Mouse (Mus musculus) NIH3T3 (cell line): Measurements from ENCODE around the gene Cacna1i.
A peak's percentile ranks its signal among the peaks of the same experiment; 100 is the strongest.

ENCODE experiments used
- DNase-seq: peaks from one replicate; pipeline ENCODE4 v3.0.0-alpha.2; 2012; ENCODE audit warnings: low read depth

Cacna1i gene

GRCm38 (mm10) chr15:80327743-80328540, 40.9 kb downstream of the Cacna1i start:
- DNase-seq: peak; percentile 64

DNA sequence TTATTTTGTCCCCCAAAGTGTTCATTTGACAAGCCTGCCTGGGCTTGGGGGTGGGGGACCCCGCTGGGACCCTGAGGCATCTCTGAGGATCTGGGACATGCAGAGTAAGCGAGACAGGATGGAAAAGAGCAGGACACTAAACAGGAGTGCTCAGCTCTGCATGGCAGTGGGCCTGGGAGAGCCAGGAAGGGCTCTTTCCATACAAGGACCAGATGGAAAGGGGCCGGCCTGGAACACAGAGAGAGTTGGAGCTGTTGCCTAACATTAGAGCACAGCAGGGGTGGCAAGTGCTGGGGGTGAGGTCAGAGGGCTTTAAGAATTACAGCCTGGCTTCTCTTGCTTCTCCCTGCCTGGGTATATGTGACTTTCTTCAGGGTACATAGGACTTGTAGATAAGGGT, 43.2 kb downstream of the Cacna1i start:
- no peak for DNase-seq

DNA sequence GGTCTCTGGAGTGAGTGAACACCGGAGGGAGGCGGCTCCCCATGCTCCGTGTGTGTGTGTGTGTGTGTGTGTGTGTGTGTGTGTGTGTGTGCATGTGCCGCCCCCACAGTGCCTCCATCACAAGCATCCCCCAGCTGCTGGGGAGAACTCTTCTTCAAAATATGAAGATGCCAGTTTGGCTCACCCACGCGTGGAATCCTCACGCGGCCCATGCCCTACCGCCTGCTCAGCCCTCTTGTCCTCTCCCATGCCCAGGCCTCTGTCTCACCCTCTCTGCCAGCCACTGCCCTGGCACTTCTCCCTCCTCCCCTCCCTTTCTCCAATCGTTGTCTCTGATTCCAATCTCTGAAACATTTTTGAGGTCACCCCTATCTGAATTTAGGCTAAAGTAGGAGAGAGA, 47.7 kb downstream of the Cacna1i start:
- DNase-seq: no peak

- no peak for DNase-seq
Observed at GRCm38 (mm10) chr15:80335196-80335595, 48.2 kb downstream of the Cacna1i start.

DNA sequence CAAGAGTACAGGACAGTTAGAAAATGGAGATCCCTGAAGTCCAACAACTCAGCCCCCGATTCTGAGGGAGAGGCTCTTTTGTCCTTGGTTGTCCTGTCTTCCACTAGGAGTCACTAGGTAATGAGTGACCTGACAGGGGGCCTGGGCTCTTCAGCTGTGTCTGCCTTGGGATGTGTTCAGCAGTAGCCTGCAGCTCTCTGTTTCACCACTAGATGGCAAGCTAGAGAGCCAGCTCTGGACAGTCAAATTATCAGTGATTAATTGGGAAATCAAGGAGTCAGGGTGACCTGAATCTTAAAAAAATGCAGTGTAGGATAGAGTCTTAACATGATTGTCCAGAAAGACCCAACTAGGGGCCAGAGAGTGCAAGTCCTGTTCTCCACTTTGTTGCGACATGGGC, 53.3 kb downstream of the Cacna1i start:
- DNase-seq: peak; percentile 59

- DNase-seq: peak; percentile 30
Observed at GRCm38 (mm10) chr15:80342394-80342793, 55.4 kb downstream of the Cacna1i start.

DNA sequence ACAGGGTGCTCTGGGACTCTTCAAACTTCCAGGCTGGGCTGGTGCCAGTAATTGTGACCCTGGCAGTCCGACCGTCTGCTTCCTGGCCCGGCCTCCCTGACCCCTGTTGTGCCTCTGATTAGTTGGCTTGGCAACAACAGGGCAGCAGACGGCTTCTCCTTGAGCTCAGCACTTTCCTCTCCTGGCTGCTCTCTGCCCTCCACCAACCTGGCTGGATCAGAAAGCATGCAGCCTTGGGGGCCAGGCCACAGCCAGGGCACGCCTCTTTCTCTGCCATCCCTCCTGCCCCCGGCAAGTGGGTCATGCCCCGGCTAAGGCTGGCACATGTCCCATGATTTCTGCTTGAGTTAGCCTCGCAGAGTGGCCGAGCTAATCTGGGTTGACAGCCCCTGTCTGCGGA, 56.0 kb downstream of the Cacna1i start:
- DNase-seq: no peak

DNA sequence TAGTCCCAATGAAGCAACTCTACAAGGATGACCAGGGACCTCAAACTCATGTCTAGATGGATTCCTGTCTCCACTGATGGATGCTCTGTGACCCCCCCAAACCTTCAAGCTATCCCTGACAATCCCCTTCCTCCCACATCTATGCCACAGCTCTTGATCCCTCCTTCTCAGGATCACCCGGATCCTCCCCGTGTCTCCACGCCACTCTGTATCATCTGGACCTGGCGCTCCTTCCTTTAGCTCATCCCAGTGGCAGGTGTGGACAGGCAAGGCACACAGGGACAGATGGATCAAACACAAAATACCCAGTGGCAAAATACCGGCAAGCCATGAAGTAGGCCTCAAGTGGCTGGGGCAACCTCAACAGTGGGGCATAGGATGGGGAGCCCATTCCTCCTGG, 56.7 kb downstream of the Cacna1i start:
- no peak for DNase-seq

- DNase-seq: no peak
Observed at GRCm38 (mm10) chr15:80346510-80346909, 59.5 kb downstream of the Cacna1i start.

GRCm38 (mm10) chr15:80350431-80350830, 63.4 kb downstream of the Cacna1i start:
- DNase-seq: peak; percentile 88

DNA sequence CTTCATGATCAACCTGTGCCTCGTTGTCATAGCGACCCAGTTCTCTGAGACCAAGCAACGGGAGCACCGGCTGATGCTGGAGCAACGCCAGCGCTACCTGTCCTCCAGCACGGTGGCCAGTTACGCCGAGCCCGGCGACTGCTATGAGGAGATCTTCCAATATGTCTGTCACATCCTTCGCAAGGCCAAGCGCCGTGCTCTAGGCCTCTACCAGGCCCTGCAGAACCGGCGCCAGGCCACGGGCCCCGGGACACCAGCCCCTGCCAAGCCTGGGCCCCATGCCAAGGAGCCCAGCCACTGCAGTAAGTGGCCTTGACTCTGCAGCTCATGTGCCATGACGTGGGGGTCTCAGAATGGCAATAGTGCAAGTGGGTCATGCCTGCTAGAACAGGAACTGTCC, 71.8 kb downstream of the Cacna1i start:
- no peak for DNase-seq

DNA sequence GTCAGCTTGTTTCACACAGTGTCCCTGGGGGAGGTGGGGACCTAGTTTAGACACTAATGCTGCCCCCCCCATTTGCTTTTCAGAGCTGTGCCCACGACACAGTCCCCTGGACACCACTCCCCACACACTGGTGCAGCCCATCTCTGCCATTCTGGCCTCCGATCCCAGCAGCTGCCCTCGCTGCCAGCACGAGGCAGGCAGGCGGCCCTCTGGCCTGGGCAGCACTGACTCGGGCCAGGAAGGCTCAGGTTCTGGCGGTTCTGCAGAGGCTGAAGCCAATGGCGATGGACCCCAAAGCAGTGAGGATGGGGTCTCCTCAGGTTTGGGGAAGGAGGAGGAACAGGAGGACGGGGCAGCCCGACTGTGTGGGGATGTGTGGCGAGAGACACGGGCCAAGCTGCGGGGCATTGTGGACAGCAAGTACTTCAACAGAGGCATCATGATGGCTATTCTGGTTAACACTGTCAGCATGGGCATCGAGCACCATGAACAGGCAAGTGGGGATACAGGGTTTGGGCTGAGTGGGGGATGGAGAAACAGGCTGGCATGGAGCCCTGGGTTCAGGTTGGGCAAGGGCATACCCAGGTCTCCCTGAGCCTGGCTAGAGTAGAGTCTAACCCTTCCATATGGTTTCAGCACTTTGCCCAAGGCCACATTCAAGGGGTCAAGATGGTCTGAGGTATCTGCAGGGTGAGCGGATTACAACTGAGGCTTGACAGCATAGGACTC, 74.9 kb downstream of the Cacna1i start:
- DNase-seq: no peak

GRCm38 (mm10) chr15:80362509-80363172, 75.6 kb downstream of the Cacna1i start:
- DNase-seq: peak; percentile 15

GRCm38 (mm10) chr15:80363821-80364715, 77.0 kb downstream of the Cacna1i start:
- no peak for DNase-seq

- DNase-seq: no peak
Observed at GRCm38 (mm10) chr15:80366899-80367298, 79.9 kb downstream of the Cacna1i start.

- no peak for DNase-seq
Observed at GRCm38 (mm10) chr15:80373219-80373964, 86.4 kb downstream of the Cacna1i start.

DNA sequence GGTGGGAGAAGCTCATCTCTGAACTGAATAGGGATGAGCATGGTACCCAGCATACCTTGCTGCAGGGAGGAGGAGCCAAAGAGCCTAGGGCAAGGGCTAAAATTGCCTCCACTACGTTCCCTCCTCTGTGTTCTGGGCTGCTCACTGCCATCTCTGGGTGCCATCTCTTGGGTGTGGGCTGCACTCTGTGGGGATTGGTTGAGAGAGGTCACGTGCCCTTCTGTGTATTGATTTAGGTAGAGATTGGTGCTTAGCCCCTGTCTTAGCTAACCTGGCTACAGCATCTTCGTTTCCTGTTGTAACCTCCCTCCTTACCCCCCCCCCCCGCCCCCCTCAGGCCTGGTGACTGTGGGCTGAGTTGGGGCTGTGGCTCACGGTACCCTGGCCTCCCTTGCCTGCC, 87.8 kb downstream of the Cacna1i start:
- DNase-seq: no peak

DNA sequence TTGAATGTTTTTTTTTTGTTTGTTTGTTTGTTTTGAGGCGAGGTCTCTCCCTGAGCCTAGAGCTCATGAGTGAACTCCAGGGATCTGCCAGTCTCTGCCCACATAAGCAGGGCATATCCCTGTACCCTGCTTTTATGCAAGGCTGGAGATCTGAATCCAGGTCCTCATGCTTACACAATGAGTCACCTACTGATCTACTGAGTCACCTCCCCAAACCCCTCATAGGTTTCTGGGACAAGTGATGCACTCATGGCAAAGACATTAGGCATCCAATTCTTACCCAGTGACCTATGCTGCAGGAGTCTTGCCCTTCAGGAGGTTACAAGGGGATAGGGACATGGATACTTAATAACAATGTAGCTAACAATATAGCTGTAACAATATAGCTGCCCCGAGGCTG, 100.1 kb downstream of the Cacna1i start:
- DNase-seq: peak; percentile 27

DNA sequence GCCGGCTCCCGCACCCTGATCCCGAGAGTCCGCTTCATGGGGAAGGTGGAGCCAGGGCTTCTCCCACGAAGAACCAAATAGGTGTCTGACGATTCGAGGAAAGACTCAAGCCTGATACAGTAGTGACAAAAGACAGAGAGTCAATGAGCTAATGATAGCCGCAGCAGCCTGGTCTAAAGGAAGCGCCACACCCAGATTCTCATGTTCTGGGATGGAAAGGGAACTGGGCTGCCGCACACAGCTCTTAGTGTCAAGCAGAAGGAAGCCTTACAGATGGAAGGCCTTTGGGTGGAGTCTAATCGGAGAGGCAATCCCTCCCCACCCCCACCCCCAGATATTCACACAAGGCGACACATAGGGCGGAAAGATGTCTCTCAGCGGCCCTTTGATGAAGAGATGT, 104.8 kb downstream of the Cacna1i start:
- DNase-seq: no peak

- DNase-seq: no peak
Observed at GRCm38 (mm10) chr15:80395035-80395434, 108.0 kb downstream of the Cacna1i start.

GRCm38 (mm10) chr15:80399451-80399850, 112.4 kb downstream of the Cacna1i start:
- DNase-seq: no peak
